9 mouse cellular contexts compared by ENCODE assay signal in genomic region chr15:80407873-80408272, GRCm38 (mm10).
DNase-seq lines count a peak whose midpoint lies in the region; ATAC-seq and TF ChIP-seq lines count a peak whose summit lies in the region.
"Had no signal": no experiment of that assay in that cellular context is flagged by ENCODE, and none has a peak within 500 bp of the region (broad histone marks: within the 10 kb centered on the region; RNA-seq: fewer than 3 reads in every experiment).

No protein-coding gene starts in this region.

- H3K27ac ChIP-seq in liver, embryonic 16.5 days (ENCODE audit: low read length): no peak overlapping the region
- no peak overlapping the region for H3K27ac ChIP-seq in liver, embryonic 12.5 days
- peak overlapping the region; percentile 67 for H3K27ac ChIP-seq in heart, embryonic 15.5 days
- H3K27ac ChIP-seq in kidney, embryonic 14.5 days (ENCODE audit: low read depth, low read length): no peak overlapping the region; the same call in 1 of the 2 replicates
- no peak overlapping the region for H3K27ac ChIP-seq in thymus, adult 2 months (ENCODE audit: control insufficient read depth, insufficient read depth, low read length)
- H3K27ac ChIP-seq: liver, embryonic 14.5 days had no signal

- no peak for TF ChIP-seq CTCF in thymus, adult 2 months (IDR thresholded peaks at IDR 0.05; ENCODE audit: borderline replicate concordance, control insufficient read depth, extremely low read depth, insufficient read depth, low read length, poor library complexity)

- no peak overlapping the region for H3K9ac ChIP-seq in liver, embryonic 16.5 days (ENCODE audit: low read depth, low read length)
- H3K9ac ChIP-seq in liver, embryonic 12.5 days: no peak overlapping the region
- H3K9ac ChIP-seq in heart, embryonic 15.5 days: no peak overlapping the region
- no peak overlapping the region for H3K9ac ChIP-seq in kidney, embryonic 14.5 days (ENCODE audit: low read depth, low read length)
- H3K9ac ChIP-seq: liver, embryonic 14.5 days had no signal

- H3K36me3 ChIP-seq in liver, embryonic 16.5 days (ENCODE audit: control insufficient read depth, insufficient read depth): no peaks in the 10 kb centered on the region
- no peaks in the 10 kb centered on the region for H3K36me3 ChIP-seq in liver, embryonic 12.5 days
- no peaks in the 10 kb centered on the region for H3K36me3 ChIP-seq in heart, embryonic 15.5 days
- no peaks in the 10 kb centered on the region for H3K36me3 ChIP-seq in kidney, embryonic 14.5 days (ENCODE audit: control insufficient read depth, insufficient read depth, low read length)
- H3K36me3 ChIP-seq in thymus, adult 2 months (ENCODE audit: control insufficient read depth, insufficient read depth, low read length): no peaks in the 10 kb centered on the region

- no peaks in the 10 kb centered on the region for H3K9me3 ChIP-seq in liver, embryonic 16.5 days (replicated peaks; ENCODE audit: control insufficient read depth, low read length)
- H3K9me3 ChIP-seq in liver, embryonic 12.5 days (replicated peaks): no peaks in the 10 kb centered on the region
- H3K9me3 ChIP-seq in heart, embryonic 15.5 days (replicated peaks): no peaks in the 10 kb centered on the region
- peaks cover 7% of the 10 kb centered on the region; the same call in 1 of the 2 replicates for H3K9me3 ChIP-seq in kidney, embryonic 14.5 days (ENCODE audit: control insufficient read depth, low read length)

- no peaks in the 10 kb centered on the region for H3K4me1 ChIP-seq in liver, embryonic 16.5 days (ENCODE audit: control insufficient read depth, low read depth, low read length)
- no peaks in the 10 kb centered on the region for H3K4me1 ChIP-seq in liver, embryonic 12.5 days
- peaks cover 11% of the 10 kb centered on the region; the same call in 1 of the 2 replicates for H3K4me1 ChIP-seq in heart, embryonic 15.5 days (replicated peaks)
- H3K4me1 ChIP-seq in kidney, embryonic 14.5 days (ENCODE audit: control insufficient read depth, insufficient read depth, low read length): peaks cover 19% of the 10 kb centered on the region
- H3K4me1 ChIP-seq in thymus, adult 2 months (replicated peaks; ENCODE audit: control insufficient read depth, insufficient read depth, low read length): no peaks in the 10 kb centered on the region

- no peak overlapping the region for H3K4me2 ChIP-seq in liver, embryonic 16.5 days (ENCODE audit: low read depth, low read length)
- no peak overlapping the region for H3K4me2 ChIP-seq in liver, embryonic 12.5 days
- H3K4me2 ChIP-seq in heart, embryonic 15.5 days: no peak overlapping the region
- no peak overlapping the region for H3K4me2 ChIP-seq in kidney, embryonic 14.5 days (replicated peaks; ENCODE audit: low read depth, low read length)

- no peak for TF ChIP-seq POLR2A in thymus, adult 2 months (IDR thresholded peaks at IDR 0.05; ENCODE audit: control insufficient read depth, extremely low read depth, insufficient read depth, low read length, poor library complexity)

- no peak overlapping the region for H3K4me3 ChIP-seq in liver, embryonic 16.5 days (ENCODE audit: low read depth, low read length)
- H3K4me3 ChIP-seq in liver, embryonic 12.5 days: no peak overlapping the region
- H3K4me3 ChIP-seq in heart, embryonic 15.5 days: no peak overlapping the region
- H3K4me3 ChIP-seq in kidney, embryonic 14.5 days (ENCODE audit: low read length): no peak overlapping the region
- no peak overlapping the region for H3K4me3 ChIP-seq in thymus, adult 2 months (ENCODE audit: control insufficient read depth, insufficient read depth, low read length)

- WGBS in liver, embryonic 16.5 days (ENCODE audit: insufficient replicate concordance): 12% methylated on average over 1 of the region's 1 CpGs
- 12% methylated on average over 1 of the region's 1 CpGs for WGBS in liver, embryonic 12.5 days (ENCODE audit: insufficient replicate concordance)
- 24% methylated on average over 1 of the region's 1 CpGs for WGBS in heart, embryonic 15.5 days
- WGBS in kidney, embryonic 14.5 days: 16% methylated on average over 1 of the region's 1 CpGs
- WGBS in thymus, adult 2 months: 25% methylated on average over 1 of the region's 1 CpGs

- peak; percentile 37; the same call in 1 of the 2 replicates for ATAC-seq in liver, embryonic 16.5 days (ENCODE audit: low read depth)
- no peak for ATAC-seq in liver, embryonic 12.5 days
- ATAC-seq in heart, embryonic 15.5 days (replicated peaks; ENCODE audit: insufficient number of reproducible peaks, insufficient read depth, low FRiP score, low read depth): peak; percentile 79
- ATAC-seq in kidney, embryonic 14.5 days (ENCODE audit: low FRiP score, low TSS enrichment): peak; percentile 67
- ATAC-seq: inflammation-experienced regulatory T-cells, adult 6 months had no signal

- DNase-seq in lung, postnatal 36 days: peak; percentile 24
- DNase-seq in frontal cortex, postnatal 36 days (ENCODE audit: low spot score in 2 of 2): no peak
- no peak for DNase-seq in thymus, adult 2 months

- no peaks in the 10 kb centered on the region for H3K27me3 ChIP-seq in liver, embryonic 16.5 days (ENCODE audit: control insufficient read depth, insufficient read depth, low read depth, low read length)
- 0 out of 2 replicates have a peak, but pooled peaks cover 5% of the 10 kb centered on the region for H3K27me3 ChIP-seq in liver, embryonic 12.5 days (replicated peaks)
- H3K27me3 ChIP-seq in heart, embryonic 15.5 days: peaks cover 5% of the 10 kb centered on the region; the same call in 1 of the 2 replicates
- H3K27me3 ChIP-seq in kidney, embryonic 14.5 days (ENCODE audit: control insufficient read depth, insufficient read depth, low read length): no peaks in the 10 kb centered on the region
- no peaks in the 10 kb centered on the region for H3K27me3 ChIP-seq in thymus, adult 2 months (ENCODE audit: control insufficient read depth, insufficient read depth, low read length)
